Mouse (Mus musculus) C2C12 (cell line): Measurements from ENCODE around the gene Map3k1.

Source experiments
- CEBPB ChIP-seq: IDR thresholded peaks from one replicate; pipeline ENCODE4 v1.6.1; 2011; ENCODE audit warnings: low read depth, mild to moderate bottlenecking, control low read depth, moderate library complexity
- CTCF ChIP-seq: IDR thresholded peaks from one replicate; pipeline ENCODE4 v1.5.1; 2011; ENCODE audit not compliant: control insufficient read depth, insufficient read depth, insufficient read length
- FOSL1 ChIP-seq: IDR thresholded peaks from one replicate; pipeline ENCODE4 v1.8.0; 2011; ENCODE audit warnings: mild to moderate bottlenecking, low read length; ENCODE audit not compliant: poor library complexity, insufficient read depth, severe bottlenecking
- MAX ChIP-seq: IDR thresholded peaks from one replicate; pipeline ENCODE4 v1.6.1; 2011; ENCODE audit warnings: mild to moderate bottlenecking, control low read depth
- MYOD1 ChIP-seq: IDR thresholded peaks from one replicate; pipeline ENCODE4 v1.6.1; 2011; ENCODE audit warnings: low read depth; ENCODE audit not compliant: control insufficient read depth, insufficient read length
- MYOG ChIP-seq: IDR thresholded peaks from one replicate; pipeline ENCODE4 v1.6.1; 2011; ENCODE audit not compliant: control insufficient read depth, insufficient read length; ENCODE audit errors: extremely low read depth
- USF1 ChIP-seq: IDR thresholded peaks from one replicate; pipeline ENCODE4 v1.6.1; 2011; ENCODE audit warnings: low read depth, mild to moderate bottlenecking, control low read depth, moderate library complexity

DNA sequence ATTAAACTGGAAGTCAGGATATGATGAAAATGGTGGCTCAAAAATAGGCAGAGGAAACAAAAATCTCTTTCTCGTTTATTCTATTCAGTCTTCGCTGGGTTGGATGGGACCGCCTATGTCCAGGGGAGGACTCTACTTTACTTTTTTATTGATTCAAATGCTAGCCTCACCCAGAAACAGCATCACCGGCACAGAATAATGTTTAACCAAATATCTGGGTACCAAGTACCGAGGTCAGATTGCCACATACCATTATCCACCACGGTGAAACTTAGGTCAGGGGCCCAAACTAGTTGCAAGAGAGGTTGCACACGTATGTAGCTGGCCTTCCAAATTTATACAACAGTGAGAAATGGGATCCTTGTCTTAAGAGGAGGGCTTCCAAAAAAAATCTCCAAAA, 47.4 kb upstream of the Map3k1 start:
- TF ChIP-seq CTCF (no peak), MYOD1 (no peak), MAX (no peak), USF1 (no peak), MYOG (no peak), CEBPB (no peak), FOSL1 (no peak)
